Mouse (Mus musculus) neural tube, embryonic 10.5 days (tissue): Measurements from ENCODE around the gene Zfp457.
"Not testable (repeated sequence)": the region's sequence is repeated elsewhere in the genome, so short reads cannot be mapped to it uniquely, and the experiment has no call there.

Experiments
- DNase-seq: peaks from one replicate; pipeline ENCODE4 v3.0.0-alpha.2; 2017; ENCODE audit warnings: low spot score; ENCODE audit errors: extremely low spot score

The Zfp457 gene

GRCm38 (mm10) chr13:67305822-67306672 lies at the start of gene Zfp457:
TSS of gene Zfp457 (minus strand) at chr13:67306485.
- DNase-seq, result peak; percentile 72

GRCm38 (mm10) chr13:67351854-67352253 lies 45.6 kb upstream of the Zfp457 start:
- DNase-seq, result no peak

- no peak for DNase-seq
Measured at GRCm38 (mm10) chr13:67343422-67343821, 37.1 kb upstream of the Zfp457 start.

GRCm38 (mm10) chr13:67332877-67333276 lies 26.6 kb upstream of the Zfp457 start:
- peak; percentile 15 for DNase-seq

GRCm38 (mm10) chr13:67332019-67332724 lies 25.9 kb upstream of the Zfp457 start, which contains the start of gene Zfp595:
TSS of gene Zfp595 (minus strand) at chr13:67332570.
- peak; percentile 65 for DNase-seq

GRCm38 (mm10) chr13:67306718-67307117 lies 433 bp upstream of the Zfp457 start:
- DNase-seq, result no peak

GRCm38 (mm10) chr13:67278314-67278713 lies 28.0 kb downstream of the Zfp457 start, which contains the start of gene Zfp458:
TSS of gene Zfp458 (minus strand) at chr13:67278466.
- no peak for DNase-seq

- DNase-seq, result not testable (repeated sequence)
Measured at GRCm38 (mm10) chr13:67269383-67270065, 36.8 kb downstream of the Zfp457 start.

- DNase-seq, result peak; percentile 60
Measured at GRCm38 (mm10) chr13:67268568-67269369, 37.5 kb downstream of the Zfp457 start.
